Mouse (Mus musculus): ENCODE data around the gene Hdhd3.

- TF ChIP-seq POLR2A (IDR thresholded peaks at IDR 0.05; ENCODE audit: borderline replicate concordance, extremely low read depth, low read depth, low read length) (no peak), CTCF (IDR thresholded peaks at IDR 0.05; ENCODE audit: insufficient read depth, low read length) (no peak)
These were observed 40.5 kb upstream of the Hdhd3 start for GRCm38 (mm10) chr4:62543782-62544181.
